Mouse (Mus musculus): ENCODE measurements around the gene Actr5.
A peak's percentile ranks its signal among the peaks of the same experiment; 100 is the strongest.

DNA sequence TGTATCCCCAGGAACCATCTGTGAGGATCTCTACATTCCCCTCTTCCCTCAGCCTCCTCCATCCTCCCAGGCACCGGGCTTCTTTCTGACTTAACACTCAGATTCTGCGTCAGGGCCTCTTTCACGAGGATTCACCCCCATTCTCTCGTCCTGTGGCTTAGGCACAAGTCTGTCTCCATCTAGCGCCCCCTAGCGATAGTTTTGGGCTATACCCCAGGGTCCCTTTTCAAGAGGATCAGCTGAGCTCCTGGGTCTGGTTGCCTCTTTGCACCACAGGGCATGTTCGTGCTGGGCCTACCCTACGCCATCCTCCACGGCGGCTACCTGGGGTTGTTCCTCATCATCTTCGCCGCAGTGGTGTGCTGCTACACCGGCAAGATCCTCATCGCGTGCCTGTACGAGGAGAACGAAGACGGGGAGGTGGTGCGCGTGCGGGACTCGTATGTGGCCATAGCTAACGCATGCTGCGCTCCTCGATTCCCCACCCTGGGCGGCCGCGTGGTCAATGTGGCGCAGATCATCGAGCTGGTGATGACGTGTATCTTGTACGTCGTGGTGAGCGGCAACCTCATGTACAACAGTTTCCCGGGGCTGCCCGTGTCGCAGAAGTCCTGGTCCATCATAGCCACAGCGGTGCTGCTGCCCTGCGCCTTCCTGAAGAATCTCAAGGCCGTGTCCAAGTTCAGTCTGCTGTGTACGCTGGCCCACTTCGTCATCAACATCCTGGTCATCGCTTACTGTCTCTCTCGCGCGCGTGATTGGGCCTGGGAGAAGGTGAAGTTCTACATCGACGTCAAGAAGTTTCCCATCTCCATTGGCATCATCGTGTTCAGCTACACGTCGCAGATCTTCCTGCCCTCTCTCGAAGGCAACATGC lies 10.9 kb upstream of the Actr5 start:
- TF ChIP-seq CTCF (IDR thresholded peaks at IDR 0.05) (peak; percentile 60), EP300 (IDR thresholded peaks at IDR 0.05) (no peak)
